Mouse (Mus musculus): ENCODE measurements around the gene Mta2.

GRCm38 (mm10) chr19:8966590-8967372, 25.1 kb downstream of the Mta2 start, which contains the start of gene Eef1g:
- TF ChIP-seq CTCF (IDR thresholded peaks at IDR 0.05; ENCODE audit: extremely low read depth, insufficient read depth, low read length) (no peak), POLR2A (IDR thresholded peaks at IDR 0.05; ENCODE audit: extremely low read depth, insufficient read depth, low read length) (peak; percentile 39; the same call in 1 of the 2 replicates)

Data from cortical plate, adult 2 months (tissue).